Mouse (Mus musculus) monocyte, adult 5-6 weeks (primary cell): ENCODE measurements around the gene Sav1. TPM values are rescaled to one million over a fixed set of nuclear protein-coding genes. Genes with fewer than 3 reads are reported as not detected.

Experiments used
- ATAC-seq: fragments of 153-309, 156-312 bp; replicated peaks from 2 replicates; pipeline ENCODE4 v1.8.0; 2017; ENCODE audit warnings: mild to moderate bottlenecking; ENCODE audit not compliant: low TSS enrichment, insufficient number of reproducible peaks, severe bottlenecking, poor library complexity, low FRiP score
- total RNA-seq: library from RNA; stranded (forward); fragments of 200-1000, 200-491, 200-594 nt; gene quantifications from 3 replicates; pipeline ENCODE4 v1.2.3, GENCODE M21; 2017

Gene Sav1
- total RNA-seq, 1 experiment from 2014 or later: 58.3 TPM

DNA sequence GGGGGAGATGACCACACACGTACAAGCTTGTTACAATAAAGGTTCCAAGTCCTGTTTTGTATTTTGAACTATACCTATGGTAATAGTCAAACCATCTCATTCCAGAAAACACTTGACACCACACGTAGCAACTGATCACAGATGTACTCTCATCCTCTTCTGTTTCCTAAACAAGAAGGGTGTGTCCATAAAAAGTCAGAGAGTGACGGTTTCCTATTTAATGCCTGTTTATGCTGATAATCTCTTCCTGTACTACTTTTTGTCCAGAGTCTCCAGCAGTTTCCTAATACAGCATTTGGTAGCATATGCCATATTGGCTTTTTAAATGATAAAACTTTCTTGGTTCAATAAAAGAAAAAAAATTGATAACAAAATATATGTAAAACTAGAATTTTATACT is 21.2 kb downstream of the Sav1 start:
- no peak for ATAC-seq

DNA sequence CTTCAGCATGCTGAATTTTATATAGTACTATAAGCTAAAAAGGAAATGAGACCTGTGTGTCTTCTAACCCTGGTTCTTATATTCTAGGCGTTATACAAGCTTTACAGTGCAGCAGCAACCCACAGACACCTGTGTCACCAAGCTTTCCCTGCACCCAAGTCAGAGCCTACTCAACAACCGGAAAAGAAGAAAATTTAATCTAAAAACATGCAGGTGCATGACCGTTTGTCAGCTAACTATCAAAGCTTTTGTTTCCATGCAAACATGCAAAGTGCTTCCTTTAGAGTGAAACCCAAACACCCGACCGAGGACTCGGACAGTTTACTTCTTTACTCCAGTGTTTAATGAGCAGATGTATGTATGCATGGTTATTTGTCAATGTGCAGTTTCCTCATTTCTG is 23.7 kb downstream of the Sav1 start:
- ATAC-seq: no peak

DNA sequence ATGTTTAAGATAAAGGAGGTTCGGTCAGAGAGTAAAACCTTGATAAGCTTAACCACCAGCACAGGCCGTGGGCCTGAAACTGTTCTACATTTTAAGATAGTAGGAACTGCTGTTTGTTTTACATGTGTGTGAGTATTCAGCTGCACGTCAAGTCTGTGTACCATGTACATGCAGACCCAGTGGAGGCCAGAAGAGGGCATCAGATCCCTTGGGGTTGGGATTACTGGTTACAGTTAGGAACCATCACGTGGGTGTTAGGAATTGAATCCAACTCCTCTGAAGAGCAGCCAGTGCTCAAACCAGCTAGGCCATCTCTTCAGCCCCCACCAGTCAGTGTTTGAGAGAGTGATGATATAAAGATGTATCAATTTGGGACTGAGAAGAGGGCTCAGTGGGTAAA is 24.3 kb downstream of the Sav1 start:
- no peak for ATAC-seq

DNA sequence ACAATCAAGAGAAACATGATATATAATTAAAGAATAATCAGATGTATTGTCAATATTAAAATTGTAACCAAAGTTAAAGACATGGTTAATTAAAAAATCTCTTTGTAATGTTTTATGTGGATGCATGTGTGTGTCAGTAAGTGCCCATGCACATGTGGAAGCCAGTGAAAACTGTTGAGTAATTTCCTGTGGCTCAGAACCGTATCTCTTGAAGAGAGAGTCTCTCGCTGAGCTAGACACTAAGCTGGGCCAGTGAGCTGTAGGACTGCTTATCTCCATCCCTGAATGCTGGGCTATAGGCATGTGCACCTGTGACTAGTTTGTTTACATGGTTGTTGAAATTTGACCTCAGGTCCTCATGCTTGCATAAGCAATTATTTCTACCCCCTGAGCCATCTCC is 29.4 kb downstream of the Sav1 start:
- ATAC-seq: no peak

DNA sequence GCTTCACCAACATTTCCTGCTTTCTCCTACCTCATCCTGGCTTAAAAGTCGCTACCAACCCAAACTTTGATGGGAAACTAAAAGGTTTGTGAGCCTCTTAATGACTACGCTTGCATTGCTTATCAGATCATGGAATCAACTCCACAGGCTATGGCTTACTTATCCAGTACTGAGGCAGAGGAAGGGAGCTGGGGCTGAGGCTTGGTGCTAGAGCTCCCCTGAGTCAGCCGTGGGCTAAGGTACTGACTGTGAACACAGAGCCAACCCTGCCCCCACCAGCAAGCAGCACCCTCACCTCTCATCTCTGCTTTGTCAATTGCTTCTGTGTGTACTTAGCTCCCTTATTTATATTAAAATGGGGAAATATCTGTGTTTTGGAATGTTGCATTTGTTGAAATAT is 39.3 kb downstream of the Sav1 start:
- ATAC-seq: no peak

DNA sequence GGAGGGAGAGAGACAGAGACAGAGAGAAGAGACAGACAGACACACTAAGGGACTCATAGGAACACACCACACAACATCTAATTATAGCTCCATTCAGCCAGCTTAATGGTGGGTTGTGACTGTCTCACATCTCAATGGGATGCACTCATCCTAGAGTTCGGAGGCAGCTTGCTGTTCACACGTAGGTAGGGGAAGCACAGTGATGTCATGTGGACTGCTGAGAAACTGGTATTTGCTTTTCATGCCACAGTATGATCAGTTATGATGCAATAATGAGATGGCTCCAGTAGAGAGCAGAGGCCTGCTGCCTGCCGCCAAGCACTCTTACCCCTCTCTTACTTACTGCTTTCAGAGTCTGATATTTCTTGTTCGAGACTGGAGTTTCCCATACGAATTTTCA is 40.9 kb downstream of the Sav1 start:
- no peak for ATAC-seq

DNA sequence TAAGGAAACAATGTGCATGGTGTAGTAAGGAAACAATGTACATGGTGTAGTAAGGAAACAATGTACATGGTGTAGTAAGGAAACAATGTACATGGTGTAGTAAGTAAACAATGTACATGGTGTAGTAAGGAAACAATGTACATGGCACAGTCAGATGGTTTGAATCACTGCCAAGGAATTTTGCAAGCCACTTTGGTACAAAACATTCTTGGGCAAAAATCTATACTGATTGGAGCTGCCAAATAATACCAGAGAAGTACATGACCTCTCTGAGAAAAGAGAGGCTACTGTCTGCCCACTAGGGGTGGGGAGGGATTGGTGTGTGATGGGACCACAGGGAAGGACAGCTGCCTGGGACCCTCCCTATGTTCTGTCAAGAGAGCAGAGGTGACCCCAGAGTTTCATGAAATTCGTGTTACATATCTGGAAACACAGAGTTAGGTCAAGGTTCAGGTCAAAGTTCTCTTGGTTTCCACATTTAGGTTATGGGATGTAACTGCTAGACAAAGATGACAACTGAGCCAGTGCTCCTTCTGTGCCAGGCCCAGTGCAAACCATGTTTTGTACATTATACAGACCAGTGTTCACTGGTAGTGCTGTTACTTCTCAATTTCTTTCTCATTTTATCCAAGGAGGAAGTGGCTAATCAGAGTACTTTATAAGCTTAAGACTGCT is 45.0 kb downstream of the Sav1 start:
- ATAC-seq: no peak

DNA sequence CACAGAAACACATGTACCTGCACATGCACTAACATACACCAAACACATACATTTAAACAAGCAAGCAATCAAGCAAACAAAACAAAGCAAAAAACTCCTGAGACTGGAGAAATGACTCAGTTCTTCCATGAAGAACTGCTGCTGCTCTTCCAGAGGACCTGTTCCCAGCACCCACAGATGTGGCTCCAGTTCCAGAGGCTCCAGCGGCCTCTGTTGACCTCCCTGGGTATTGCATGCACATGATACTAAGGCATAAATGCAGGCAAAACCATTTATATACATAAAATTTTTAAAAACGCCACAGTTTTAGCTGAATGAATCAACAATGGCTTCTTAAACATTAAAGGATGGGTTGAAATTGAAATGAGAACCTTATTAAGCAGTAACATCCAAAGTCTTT is 47.5 kb downstream of the Sav1 start:
- ATAC-seq: no peak

DNA sequence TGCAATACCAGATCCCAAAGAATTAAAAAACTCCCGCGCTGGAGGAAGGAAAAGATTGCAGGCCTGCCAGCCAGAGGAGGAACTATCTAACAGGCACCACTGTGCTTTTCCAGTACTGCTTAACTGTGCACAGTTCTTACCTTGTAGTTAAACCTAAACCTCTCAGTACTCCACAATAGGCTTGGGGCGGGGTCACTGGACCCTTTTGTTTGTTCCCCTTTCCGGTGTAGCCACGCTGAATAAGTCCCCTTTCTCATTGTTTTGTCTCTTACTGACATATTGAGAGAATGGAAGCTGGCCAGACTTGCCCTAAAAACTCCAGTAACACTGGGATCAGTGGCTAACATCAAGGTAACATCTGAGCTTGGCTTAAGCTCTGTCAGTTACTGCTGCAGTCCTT is 49.1 kb downstream of the Sav1 start:
- no peak for ATAC-seq

DNA sequence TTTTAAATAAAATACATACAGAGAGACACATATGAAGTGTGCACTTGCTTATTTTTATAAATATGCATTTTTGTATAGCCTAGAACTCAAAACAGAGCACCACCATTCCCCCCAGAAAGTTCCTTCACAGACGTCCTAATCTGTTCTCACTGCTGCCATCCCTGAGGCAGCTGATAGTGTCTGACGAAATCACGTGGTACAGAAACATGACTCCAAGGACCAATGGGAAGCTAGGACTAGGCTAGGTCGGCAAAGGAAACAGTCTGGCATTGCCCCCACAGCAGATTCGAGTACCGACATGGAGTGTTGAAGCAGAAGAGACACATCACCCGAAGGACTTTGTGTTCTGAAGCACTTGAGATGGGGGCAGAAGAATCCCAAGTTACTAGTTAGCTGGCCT is 60.1 kb downstream of the Sav1 start:
- ATAC-seq: no peak

DNA sequence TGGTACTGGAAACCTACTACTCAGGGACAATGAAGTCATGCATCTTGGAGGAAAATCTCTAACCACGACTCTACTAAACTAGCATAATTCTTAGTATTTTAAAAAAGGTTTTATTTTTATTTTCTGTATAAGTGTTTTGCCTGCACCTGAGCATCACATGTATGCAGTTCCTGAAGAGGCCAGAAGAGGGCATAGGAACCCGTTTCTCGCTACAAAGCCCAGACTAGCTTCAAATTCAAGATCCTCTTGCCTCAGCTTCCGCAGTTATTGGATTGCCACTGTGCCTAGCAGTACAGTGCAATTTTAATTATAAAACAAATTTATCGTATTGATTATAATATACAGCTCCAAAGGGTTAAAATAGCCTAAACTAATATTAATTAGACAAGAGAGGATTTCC is 62.8 kb downstream of the Sav1 start:
- ATAC-seq: peak; percentile 78

DNA sequence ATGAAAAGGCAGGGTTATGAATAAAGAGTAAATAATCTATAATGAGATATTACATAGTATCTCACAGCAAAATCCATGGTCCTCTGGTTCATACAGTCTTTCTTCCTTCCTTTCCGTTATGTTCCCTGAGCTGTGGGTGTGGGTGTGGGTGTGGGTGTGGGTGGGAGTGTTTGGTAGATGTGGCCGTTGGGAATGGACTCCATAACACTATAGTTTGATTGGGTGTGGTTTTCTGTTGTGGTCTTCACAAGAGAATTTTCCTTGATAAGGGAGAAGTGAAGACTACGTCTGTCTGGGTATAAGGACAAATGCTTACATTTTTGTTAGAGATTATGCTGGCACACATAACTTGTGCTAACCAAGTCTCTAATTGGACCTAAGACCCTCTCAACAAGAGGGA is 63.2 kb downstream of the Sav1 start:
- ATAC-seq: no peak

DNA sequence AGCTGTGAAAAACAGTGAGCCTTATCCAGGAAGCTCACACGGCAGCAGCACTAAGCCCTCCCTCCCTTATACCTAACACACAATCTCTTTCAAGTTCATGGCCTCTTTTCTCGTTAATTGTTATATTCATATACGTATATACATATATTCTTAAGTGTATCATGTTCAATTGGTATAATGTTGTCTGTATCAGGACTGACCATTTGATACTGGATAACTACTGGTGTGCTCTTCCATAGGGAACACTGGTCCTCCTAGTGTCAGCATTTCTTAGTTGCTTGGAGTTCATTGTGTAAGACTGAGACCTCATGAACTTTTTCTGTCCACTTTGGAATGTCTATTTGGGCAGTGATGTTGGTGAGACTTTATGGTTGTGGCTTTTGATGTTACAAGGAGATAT is 63.7 kb downstream of the Sav1 start:
- ATAC-seq: no peak

DNA sequence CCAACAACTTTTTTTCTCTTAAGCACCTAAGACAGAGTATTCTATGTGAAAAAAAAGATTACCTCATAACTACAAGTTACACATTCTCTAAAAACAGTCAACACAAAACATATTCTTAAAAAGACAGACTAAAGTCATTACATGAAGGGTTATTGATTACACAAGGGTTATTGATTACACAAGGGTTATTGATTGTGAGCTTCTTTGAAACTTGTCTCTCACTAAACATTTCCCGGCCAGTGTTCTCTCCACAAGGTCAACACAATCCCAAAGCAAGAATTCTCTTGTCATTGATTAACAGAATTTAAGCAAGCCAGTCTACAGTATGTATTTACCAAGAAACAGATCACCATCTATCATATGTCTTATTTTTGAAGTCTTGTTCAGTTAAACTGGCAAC is 64.7 kb downstream of the Sav1 start:
- ATAC-seq: no peak

DNA sequence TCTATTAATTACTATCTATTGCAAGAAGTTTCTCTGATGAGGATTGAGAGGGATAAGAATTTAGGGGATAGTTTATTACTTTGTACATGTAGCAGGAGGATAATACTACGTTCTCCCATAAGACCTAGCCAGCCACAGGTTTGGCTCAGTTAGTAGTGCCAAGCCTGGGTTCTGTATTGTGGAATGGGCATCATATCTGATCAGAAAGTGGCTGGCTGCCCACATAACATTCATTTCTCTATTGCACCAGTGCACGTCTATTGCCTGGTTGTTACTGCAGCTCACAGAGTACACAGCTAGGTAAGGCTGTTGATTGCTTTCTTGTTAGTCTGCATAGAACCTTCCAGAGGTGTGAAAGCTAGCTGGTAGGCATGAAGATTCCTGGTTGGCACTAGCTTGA is 68.9 kb downstream of the Sav1 start:
- no peak for ATAC-seq

Other genes starting within 250 kb of the Sav1 start
- 0.49 to 1.2 TPM (median 1.2 TPM) in 3 replicates for gene Cdkl1, start 195.7 kb downstream of the Sav1 start, total RNA-seq
- gene Atl1, start 94.4 kb downstream of the Sav1 start, total RNA-seq: 0.85 to 2.1 TPM (median 1.1 TPM) in 3 replicates
- 41.3 to 64.2 TPM (median 51.0 TPM) in 3 replicates for gene Map4k5, start 93.8 kb downstream of the Sav1 start, total RNA-seq
- 134 to 153 TPM (median 142 TPM) in 3 replicates for gene Nin, start 126.7 kb upstream of the Sav1 start, total RNA-seq
- gene Abhd12b, start 167.1 kb upstream of the Sav1 start, total RNA-seq: not detected in 3 replicates
- 119 to 295 TPM (median 259 TPM) in 3 replicates for gene Pygl, start 244.5 kb upstream of the Sav1 start, total RNA-seq